14 mouse cellular contexts compared by ENCODE assay signal in genomic region chr6:112828420-112828819, GRCm38 (mm10).
DNase-seq lines count a peak whose midpoint lies in the region; ATAC-seq and TF ChIP-seq lines count a peak whose summit lies in the region.
"Had no signal": no experiment of that assay in that cellular context is flagged by ENCODE, and none has a peak within 500 bp of the region (broad histone marks: within the 10 kb centered on the region; RNA-seq: fewer than 3 reads in every experiment).

No protein-coding gene starts in this region.

- no peaks in the 10 kb centered on the region for H3K27me3 ChIP-seq in forebrain, embryonic 12.5 days
- no peaks in the 10 kb centered on the region for H3K27me3 ChIP-seq in hindbrain, embryonic 13.5 days
- H3K27me3 ChIP-seq in midbrain, postnatal 0 days (ENCODE audit: insufficient read depth, low read length): no peaks in the 10 kb centered on the region

- 69% methylated on average over 5 of the region's 5 CpGs for WGBS in forebrain, embryonic 12.5 days
- WGBS in hindbrain, embryonic 13.5 days: 37% methylated on average over 5 of the region's 5 CpGs
- 48% methylated on average over 5 of the region's 5 CpGs for WGBS in midbrain, postnatal 0 days

- no peak for TF ChIP-seq CTCF in midbrain, postnatal 0 days (IDR thresholded peaks at IDR 0.05)

- no peak overlapping the region for H3K4me3 ChIP-seq in forebrain, embryonic 12.5 days (replicated peaks)
- no peak overlapping the region for H3K4me3 ChIP-seq in hindbrain, embryonic 13.5 days
- no peak overlapping the region for H3K4me3 ChIP-seq in midbrain, postnatal 0 days (ENCODE audit: low read depth, low read length)
- H3K4me3 ChIP-seq: heart, adult 2 months; left cerebral cortex, adult 2 months had no signal

- H3K27ac ChIP-seq in forebrain, embryonic 12.5 days: peak overlapping the region; percentile 50; the same call in 1 of the 2 replicates
- H3K27ac ChIP-seq in hindbrain, embryonic 13.5 days: peak overlapping the region; percentile 74
- H3K27ac ChIP-seq in midbrain, postnatal 0 days (ENCODE audit: low read depth, low read length): no peak overlapping the region
- H3K27ac ChIP-seq: heart, adult 2 months; left cerebral cortex, adult 2 months had no signal

- H3K9me3 ChIP-seq in forebrain, embryonic 12.5 days: no peaks in the 10 kb centered on the region
- no peaks in the 10 kb centered on the region for H3K9me3 ChIP-seq in hindbrain, embryonic 13.5 days
- no peaks in the 10 kb centered on the region for H3K9me3 ChIP-seq in midbrain, postnatal 0 days (ENCODE audit: low read length)

- H3K4me1 ChIP-seq in forebrain, embryonic 12.5 days: peaks cover 41% of the 10 kb centered on the region
- peaks cover 44% of the 10 kb centered on the region for H3K4me1 ChIP-seq in hindbrain, embryonic 13.5 days (replicated peaks)
- H3K4me1 ChIP-seq in midbrain, postnatal 0 days (ENCODE audit: insufficient read depth, low read length): peaks cover 3% of the 10 kb centered on the region; the same call in 1 of the 2 replicates

- DNase-seq in cerebellum, adult 9-11 months: peak; percentile 20
- DNase-seq in midbrain, postnatal 0 days (ENCODE audit: low spot score): peak; percentile 19
- DNase-seq in gastrocnemius, postnatal 25 days: no peak
- no peak for DNase-seq in thymus, postnatal 14 days
- no peak for DNase-seq in thymus, adult 18-20 months
- DNase-seq: adrenal gland, postnatal 36 days; cerebellum, postnatal 14 days; heart, adult 2 months; kidney, adult 8-10 months; lung, postnatal 4 days had no signal

- H3K36me3 ChIP-seq in forebrain, embryonic 12.5 days (replicated peaks): peaks cover 37% of the 10 kb centered on the region; the same call in 1 of the 2 replicates
- H3K36me3 ChIP-seq in hindbrain, embryonic 13.5 days: peaks cover 18% of the 10 kb centered on the region
- H3K36me3 ChIP-seq in midbrain, postnatal 0 days (ENCODE audit: insufficient read depth, low read length): peaks cover 7% of the 10 kb centered on the region; the same call in 1 of the 2 replicates

- no peak overlapping the region for H3K9ac ChIP-seq in forebrain, embryonic 12.5 days
- H3K9ac ChIP-seq in hindbrain, embryonic 13.5 days: no peak overlapping the region
- no peak overlapping the region for H3K9ac ChIP-seq in midbrain, postnatal 0 days (replicated peaks; ENCODE audit: low read length, poor library complexity, severe bottlenecking)

- no peak overlapping the region for H3K4me2 ChIP-seq in forebrain, embryonic 12.5 days
- no peak overlapping the region for H3K4me2 ChIP-seq in hindbrain, embryonic 13.5 days
- H3K4me2 ChIP-seq in midbrain, postnatal 0 days (ENCODE audit: low read depth, low read length, poor library complexity, severe bottlenecking): no peak overlapping the region

- no peak for ATAC-seq in cerebellum, adult (ENCODE audit: insufficient number of reproducible peaks, low FRiP score, low TSS enrichment)
- peak; percentile 56; the same call in 1 of the 2 replicates for ATAC-seq in forebrain, embryonic 12.5 days (ENCODE audit: low FRiP score)
- ATAC-seq in hindbrain, embryonic 13.5 days (ENCODE audit: low FRiP score): 0 out of 2 replicates have a peak, but pooled peaks have one; percentile 29
- ATAC-seq in midbrain, postnatal 0 days (ENCODE audit: low FRiP score): no peak

Comparison
In these comparisons a context has a peak if more than half of its experiments do, and no peak if none do; other contexts are left out.
1. DNase-seq: peak in cerebellum, adult 9-11 months (single experiment) and midbrain, postnatal 0 days (single experiment); none in gastrocnemius, postnatal 25 days (single experiment), thymus, postnatal 14 days (single experiment) and thymus, adult 18-20 months (0 of 2).
2. ATAC-seq: peak in forebrain, embryonic 12.5 days (single experiment) and hindbrain, embryonic 13.5 days (single experiment); none in cerebellum, adult (single experiment) and midbrain, postnatal 0 days (single experiment).